Mouse (Mus musculus) testis, adult 2 months (tissue): ENCODE data around the gene Sytl1.

ENCODE experiments used
- CTCF ChIP-seq: fragments of 200-500 bp; IDR thresholded peaks from 2 replicates; pipeline ENCODE4 v1.5.1; 2012; ENCODE audit warnings: low read depth, mild to moderate bottlenecking, inconsistent platforms, low read length, moderate library complexity; ENCODE audit not compliant: control insufficient read depth, insufficient read depth, insufficient replicate concordance
- POLR2A ChIP-seq: fragments of 200-500 bp; IDR thresholded peaks from 2 replicates; pipeline ENCODE4 v1.6.1; 2012; ENCODE audit warnings: low read depth, mild to moderate bottlenecking, inconsistent platforms, low read length, moderate library complexity; ENCODE audit not compliant: control insufficient read depth

DNA sequence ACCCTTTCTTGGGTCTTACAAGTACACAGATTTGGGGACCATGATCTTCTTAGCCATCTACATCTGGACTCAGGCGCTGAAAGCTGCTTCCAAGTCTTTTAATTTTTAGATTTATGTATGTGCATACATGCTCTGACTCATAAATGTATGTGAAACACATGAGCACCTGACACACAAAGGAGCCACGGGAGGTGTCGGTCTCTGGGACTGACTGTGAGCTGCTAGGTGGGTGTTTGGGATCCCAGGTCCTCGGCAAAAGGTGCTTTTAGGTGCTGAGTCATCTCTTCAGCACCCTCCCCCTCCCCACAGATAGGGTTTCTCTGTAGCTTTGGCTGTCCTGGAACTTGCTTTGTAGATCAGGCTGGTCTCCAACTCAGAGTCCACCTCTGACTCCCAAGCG lies 843 bp upstream of the Sytl1 start:
- TF ChIP-seq POLR2A (no peak), CTCF (no peak)
